Mouse (Mus musculus): ENCODE measurements around the gene Rab3il1. TPM values are rescaled to one million over a fixed set of nuclear protein-coding genes. Genes with fewer than 3 reads are reported as not detected.

Rab3il1 gene
- 10 to 100 TPM in 1 of 2 experiments, 1 to 10 TPM in 1; 5.7 to 11.5 TPM for total RNA-seq (2023)

GRCm38 (mm10) chr19:10001206-10001969 is at the start of gene Rab3il1, which contains the start of gene Best1:
Gene Rab3il1, plus strand, starts transcription at chr19:10001669.
Gene Best1, minus strand, starts transcription at chr19:10001633.

DNA sequence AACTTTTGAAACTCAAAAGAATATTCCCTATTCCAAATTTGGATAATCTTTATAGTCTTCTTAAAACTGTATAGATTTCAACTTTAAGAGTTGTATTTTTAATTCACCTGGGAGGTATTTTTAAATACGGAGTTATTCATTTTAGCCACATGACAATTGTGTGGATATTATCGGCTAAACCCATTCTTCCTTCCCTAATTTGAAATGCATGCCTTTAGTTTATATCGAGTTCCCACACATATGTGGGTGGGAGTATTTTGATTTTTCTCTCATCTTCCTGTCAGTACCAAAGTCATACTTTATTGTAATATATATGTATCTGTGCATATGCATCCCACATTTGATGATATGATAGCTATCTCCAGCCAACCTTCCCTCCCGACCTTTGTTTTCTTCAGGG is 21.2 kb upstream of the Rab3il1 start, which contains the start of gene Fth1:
Gene Fth1, plus strand, starts transcription at position 341 of the 400 bp plus-strand sequence.

DNA sequence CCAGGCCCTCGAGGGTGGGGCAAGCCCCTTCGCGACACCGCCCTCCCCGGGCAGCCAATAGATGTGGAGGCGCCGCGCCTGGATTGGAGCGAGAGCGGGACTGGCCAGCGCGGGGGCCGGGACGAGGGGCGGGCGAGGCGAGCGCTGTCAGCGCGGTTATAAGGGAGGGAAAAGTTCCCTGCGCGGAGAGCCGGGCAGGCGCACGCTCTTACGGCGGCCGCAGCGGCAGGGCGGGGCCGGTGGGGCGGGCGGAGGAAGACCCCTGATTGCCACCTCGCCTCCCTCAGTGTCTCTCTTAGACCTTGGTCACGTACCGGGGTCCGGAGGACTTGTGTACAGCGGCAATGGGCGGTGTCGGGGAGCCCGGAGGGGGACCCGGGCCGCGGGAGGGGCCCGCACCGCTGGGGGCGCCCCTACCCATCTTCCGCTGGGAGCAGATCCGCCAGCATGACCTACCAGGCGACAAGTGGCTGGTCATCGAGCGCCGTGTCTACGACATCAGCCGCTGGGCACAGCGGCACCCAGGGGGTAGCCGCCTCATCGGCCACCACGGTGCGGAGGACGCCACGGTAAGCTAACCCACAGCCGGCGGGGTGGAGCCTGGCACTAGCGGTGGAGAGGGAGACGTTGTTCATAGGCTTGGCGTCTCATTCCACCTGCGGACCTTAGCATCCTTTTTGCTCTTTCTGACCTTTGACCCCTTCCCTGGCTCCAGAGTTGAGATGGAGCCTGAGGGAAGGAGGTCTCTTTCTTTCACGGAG is 40.1 kb downstream of the Rab3il1 start, which contains the start of gene Fads3:
Gene Fads3, plus strand, starts transcription at position 182 of the 761 bp plus-strand sequence.

Other genes with a start within 250 kb of the Rab3il1 start
- not detected for gene Scgb2a2, start 154.1 kb upstream of the Rab3il1 start, total RNA-seq (2023)
- 100 to 1,000 TPM; 192 to 193 TPM for gene Incenp, start 102.1 kb upstream of the Rab3il1 start, total RNA-seq (2023)
- gene Fth1, start 21.1 kb upstream of the Rab3il1 start, total RNA-seq (2023), result 1,000 to 10,000 TPM; 3,419 to 3,778 TPM
- gene Best1, start within 50 bp of the Rab3il1 start, total RNA-seq (2023), result not detected
- gene Fads3, start 39.9 kb downstream of the Rab3il1 start, total RNA-seq (2023), result 10 to 100 TPM in 1 of 2 experiments, 1 to 10 TPM in 1; 6.7 to 11.5 TPM
- gene Fads2, start 100.1 kb downstream of the Rab3il1 start, total RNA-seq (2023), result 1 to 10 TPM; 5.8 to 7.5 TPM
- gene Fads1, start 181.2 kb downstream of the Rab3il1 start, total RNA-seq (2023), result 10 to 100 TPM; 11.8 to 12.1 TPM
- 100 to 1,000 TPM; 109 to 111 TPM for gene Tmem258, start 202.3 kb downstream of the Rab3il1 start, total RNA-seq (2023)
- gene Fen1, start 202.5 kb downstream of the Rab3il1 start, total RNA-seq (2023), result 10 to 100 TPM; 41.0 to 50.0 TPM
- gene Myrf, start 239.1 kb downstream of the Rab3il1 start, total RNA-seq (2023), result under 1 TPM in 1 of 2 experiments, not detected in 1; 0.11 TPM

Measured in neutrophil, adult 83 days (primary cell).